8 mouse cellular contexts compared by ENCODE assay signal in the genomic region with DNA sequence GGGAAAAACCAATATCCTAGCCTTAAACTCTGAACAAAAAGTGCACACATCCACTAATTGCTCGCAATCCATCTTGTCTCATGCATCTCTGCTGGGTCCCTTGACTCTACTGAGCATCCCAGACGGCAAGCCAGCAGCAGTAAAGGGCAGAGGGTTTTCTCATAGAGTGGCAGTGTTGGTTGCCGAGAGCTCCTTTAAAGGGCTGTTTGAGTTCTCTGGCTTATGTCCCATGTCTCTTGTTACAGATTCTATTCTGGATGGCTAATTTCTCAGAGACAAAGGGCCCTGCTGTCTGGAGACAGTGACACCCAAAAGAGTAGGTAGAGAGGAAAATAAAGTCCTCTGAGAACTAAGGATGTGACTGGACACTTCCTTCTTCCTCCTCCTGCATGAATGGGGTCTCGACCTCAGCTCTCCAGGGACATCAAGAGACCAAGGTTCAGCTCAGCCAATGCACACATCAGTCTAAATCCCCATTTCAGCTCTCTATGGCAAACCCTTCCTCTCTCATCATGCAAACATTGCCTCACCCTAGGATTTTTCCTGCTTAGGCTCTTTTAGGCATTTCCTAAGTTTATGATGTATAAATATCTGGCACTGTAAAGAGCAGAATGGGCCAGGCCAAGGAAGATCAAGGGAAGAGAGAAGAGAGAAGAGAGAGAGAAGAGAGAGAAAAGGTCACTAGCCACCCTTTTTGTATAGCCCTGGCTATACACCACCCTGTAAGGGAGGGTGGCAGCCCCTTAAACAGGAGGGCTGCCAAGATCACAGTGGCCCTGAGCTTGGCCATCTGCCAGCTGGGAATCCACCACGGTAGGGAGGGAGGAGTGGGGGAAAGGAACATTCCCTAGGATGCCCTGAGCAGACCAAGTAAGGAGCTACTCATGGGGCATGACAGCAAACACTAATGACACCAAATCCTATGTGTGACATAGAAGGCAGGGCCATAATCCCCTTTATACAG. TPM values are rescaled to one million over a fixed set of nuclear protein-coding genes. Genes with fewer than 3 reads are reported as not detected.
DNase-seq lines count a peak whose midpoint lies in the region; ATAC-seq lines count a peak whose summit lies in the region.

No protein-coding gene starts in this region.

- H3K9ac ChIP-seq in lung, embryonic 16.5 days (ENCODE audit: low read length), result no peak overlapping the region
- no peak overlapping the region for H3K9ac ChIP-seq in hindbrain, embryonic 15.5 days

- peak; percentile 63 for ATAC-seq in lung, embryonic 16.5 days (ENCODE audit: low read depth)
- peak; percentile 83 for ATAC-seq in hindbrain, embryonic 15.5 days (ENCODE audit: low FRiP score, low read depth)
- no peak for ATAC-seq in erythroid progenitor cell, adult 5-6 weeks (replicated peaks; ENCODE audit: low FRiP score, poor library complexity, severe bottlenecking)

- 46% methylated on average over 5 of the region's 5 CpGs for WGBS in lung, embryonic 16.5 days
- WGBS in hindbrain, embryonic 15.5 days, result 28% methylated on average over 5 of the region's 5 CpGs

- no peak overlapping the region for H3K4me2 ChIP-seq in lung, embryonic 16.5 days (ENCODE audit: low read depth, low read length)
- no peak overlapping the region for H3K4me2 ChIP-seq in hindbrain, embryonic 15.5 days

- DNase-seq in adrenal gland, adult 2 months, result peak; percentile 52
- DNase-seq in adrenal gland, adult 18-20 months (ENCODE audit: low spot score in 2 of 2), result no peak
- no peak for DNase-seq in lung, postnatal 25 days (ENCODE audit: low spot score)
- DNase-seq in retina, postnatal 1 day, result peak; percentile 74
- no peak for DNase-seq in layer of hippocampus, adult 9-10 months (ENCODE audit: low spot score)

- H3K9me3 ChIP-seq in lung, embryonic 16.5 days (ENCODE audit: control insufficient read depth, low read length), result no peaks in the 10 kb centered on the region
- H3K9me3 ChIP-seq in hindbrain, embryonic 15.5 days, result no peaks in the 10 kb centered on the region

- peaks cover 31% of the 10 kb centered on the region for H3K36me3 ChIP-seq in lung, embryonic 16.5 days (ENCODE audit: control insufficient read depth, insufficient read depth, low read length)
- no peaks in the 10 kb centered on the region for H3K36me3 ChIP-seq in hindbrain, embryonic 15.5 days

- H3K27ac ChIP-seq in lung, embryonic 16.5 days (ENCODE audit: low read length), result peak overlapping the region; percentile 62
- peak overlapping the region; percentile 78 for H3K27ac ChIP-seq in hindbrain, embryonic 15.5 days (replicated peaks)

- H3K4me1 ChIP-seq in lung, embryonic 16.5 days (replicated peaks; ENCODE audit: control insufficient read depth, insufficient read depth, low read length), result peaks cover 23% of the 10 kb centered on the region
- H3K4me1 ChIP-seq in hindbrain, embryonic 15.5 days (replicated peaks), result peaks cover 44% of the 10 kb centered on the region

- H3K27me3 ChIP-seq in lung, embryonic 16.5 days (ENCODE audit: control insufficient read depth, insufficient read depth, low read depth, low read length), result no peaks in the 10 kb centered on the region
- no peaks in the 10 kb centered on the region for H3K27me3 ChIP-seq in hindbrain, embryonic 15.5 days

- no peak overlapping the region for H3K4me3 ChIP-seq in lung, embryonic 16.5 days (ENCODE audit: low read length)
- H3K4me3 ChIP-seq in hindbrain, embryonic 15.5 days, result no peak overlapping the region

RNA-seq across cellular contexts. Expression of a gene that starts 30.2 kb away (rescaled TPM):
- total RNA-seq in adrenal gland, adult 2 months (2021), result 1 to 10 TPM; 2.0 to 2.6 TPM
- 0.53 and 0.54 TPM in 2 replicates for polyA plus RNA-seq in adrenal gland, adult 2 months (2012; rRNA removed)
- total RNA-seq in adrenal gland, adult 18-20 months (2021), result 1 to 10 TPM; 1.8 to 3.4 TPM
- 0.58 and 0.67 TPM in 2 replicates for polyA plus RNA-seq in lung, embryonic 16.5 days (2015; fragmentation: Nextera tagmentation; extraction: Ambion mirVana)
- 6.7 and 7.0 TPM in 2 replicates for polyA plus RNA-seq in hindbrain, embryonic 15.5 days (2015; fragmentation: Nextera tagmentation; extraction: Ambion mirVana)
- 1.8 TPM in 1 of 2 replicates, not detected in the other for total RNA-seq in erythroid progenitor cell, adult 5-6 weeks (2015; ENCODE audit: low replicate concordance)
- total RNA-seq in erythroid progenitor cell, adult 5-6 weeks (2017; ENCODE audit: low replicate concordance), result 1.4 TPM in 1 of 2 replicates, not detected in the other

Comparison
In these comparisons a context has a peak if more than half of its experiments do, and no peak if none do; other contexts are left out.
1. DNase-seq: peak in adrenal gland, adult 2 months (single experiment) and retina, postnatal 1 day (single experiment); none in adrenal gland, adult 18-20 months (0 of 2), lung, postnatal 25 days (single experiment) and layer of hippocampus, adult 9-10 months (single experiment).